Mouse (Mus musculus): ENCODE data around the gene Traf1. TPM values are rescaled to one million over a fixed set of nuclear protein-coding genes. Genes with fewer than 3 reads are reported as not detected.

The Traf1 gene
- polyA plus RNA-seq, 1 experiment from 2014 or later = 15.9 TPM

- no peak overlapping the region for H3K9ac ChIP-seq (ENCODE audit: low read depth, low read length)
- no peak overlapping the region for H3K27ac ChIP-seq (ENCODE audit: low read depth, low read length)
- 78% methylated on average over 8 of the region's 8 CpGs for WGBS
- peaks cover 16% of the 10 kb centered on the region for H3K4me1 ChIP-seq (ENCODE audit: control insufficient read depth, insufficient read depth, low read length)
- no peaks in the 10 kb centered on the region for H3K36me3 ChIP-seq (ENCODE audit: control insufficient read depth, insufficient read depth, low read length)
- H3K4me3 ChIP-seq (ENCODE audit: low read length) = no peak overlapping the region
- no peaks in the 10 kb centered on the region for H3K27me3 ChIP-seq (ENCODE audit: control insufficient read depth, insufficient read depth, low read length)
- no peak for ATAC-seq (ENCODE audit: low FRiP score, low TSS enrichment)
- no peaks in the 10 kb centered on the region for H3K9me3 ChIP-seq (ENCODE audit: control insufficient read depth, low read length)
- no peak overlapping the region for H3K4me2 ChIP-seq (replicated peaks; ENCODE audit: low read depth, low read length)
Measured at GRCm38 (mm10) chr2:34984885-34985284, 23.3 kb upstream of the Traf1 start.

GRCm38 (mm10) chr2:34982906-34983698 lies 21.5 kb upstream of the Traf1 start:
- Histone ChIP-seq H3K36me3 (ENCODE audit: control insufficient read depth, insufficient read depth, low read length) (no peaks in the 10 kb centered on the region), H3K27me3 (ENCODE audit: control insufficient read depth, insufficient read depth, low read length) (no peaks in the 10 kb centered on the region), H3K9me3 (ENCODE audit: control insufficient read depth, low read length) (no peaks in the 10 kb centered on the region), H3K4me1 (ENCODE audit: control insufficient read depth, insufficient read depth, low read length) (peaks cover 16% of the 10 kb centered on the region), H3K27ac (ENCODE audit: low read depth, low read length) (peak overlapping the region; percentile 76), H3K4me3 (ENCODE audit: low read length) (no peak overlapping the region), H3K9ac (ENCODE audit: low read depth, low read length) (no peak overlapping the region), H3K4me2 (replicated peaks; ENCODE audit: low read depth, low read length) (no peak overlapping the region)
- ATAC-seq (ENCODE audit: low FRiP score, low TSS enrichment) = peak; percentile 97
- 9% methylated on average over 11 of the region's 11 CpGs for WGBS

GRCm38 (mm10) chr2:34982096-34982724 lies 20.6 kb upstream of the Traf1 start:
- no peaks in the 10 kb centered on the region for H3K9me3 ChIP-seq (ENCODE audit: control insufficient read depth, low read length)
- H3K27ac ChIP-seq (ENCODE audit: low read depth, low read length) = peak overlapping the region; percentile 76
- ATAC-seq (ENCODE audit: low FRiP score, low TSS enrichment) = no peak
- WGBS = 49% methylated on average over 14 of the region's 14 CpGs
- no peak overlapping the region for H3K4me3 ChIP-seq (ENCODE audit: low read length)
- peaks cover 16% of the 10 kb centered on the region for H3K4me1 ChIP-seq (ENCODE audit: control insufficient read depth, insufficient read depth, low read length)
- H3K36me3 ChIP-seq (ENCODE audit: control insufficient read depth, insufficient read depth, low read length) = no peaks in the 10 kb centered on the region
- no peak overlapping the region for H3K4me2 ChIP-seq (replicated peaks; ENCODE audit: low read depth, low read length)
- no peak overlapping the region for H3K9ac ChIP-seq (ENCODE audit: low read depth, low read length)
- no peaks in the 10 kb centered on the region for H3K27me3 ChIP-seq (ENCODE audit: control insufficient read depth, insufficient read depth, low read length)

GRCm38 (mm10) chr2:34979459-34980011 lies 18.0 kb upstream of the Traf1 start:
- 80% methylated on average over 3 of the region's 3 CpGs for WGBS
- ATAC-seq (ENCODE audit: low FRiP score, low TSS enrichment) = no peak

GRCm38 (mm10) chr2:34978226-34978625 lies 16.7 kb upstream of the Traf1 start:
- Histone ChIP-seq H3K9ac (ENCODE audit: low read depth, low read length) (no peak overlapping the region), H3K27ac (ENCODE audit: low read depth, low read length) (no peak overlapping the region), H3K4me3 (ENCODE audit: low read length) (no peak overlapping the region), H3K9me3 (ENCODE audit: control insufficient read depth, low read length) (no peaks in the 10 kb centered on the region), H3K4me1 (ENCODE audit: control insufficient read depth, insufficient read depth, low read length) (peaks cover 9% of the 10 kb centered on the region; the same call in 1 of the 2 replicates), H3K36me3 (ENCODE audit: control insufficient read depth, insufficient read depth, low read length) (no peaks in the 10 kb centered on the region), H3K27me3 (ENCODE audit: control insufficient read depth, insufficient read depth, low read length) (no peaks in the 10 kb centered on the region), H3K4me2 (replicated peaks; ENCODE audit: low read depth, low read length) (no peak overlapping the region)
- 96% methylated on average over 2 of the region's 2 CpGs for WGBS
- ATAC-seq (ENCODE audit: low FRiP score, low TSS enrichment) = no peak

More at GRCm38 (mm10) chr2:34979459-34980011, 18.0 kb upstream of the Traf1 start:
- Histone ChIP-seq H3K36me3 (ENCODE audit: control insufficient read depth, insufficient read depth, low read length) (no peaks in the 10 kb centered on the region), H3K4me1 (ENCODE audit: control insufficient read depth, insufficient read depth, low read length) (peaks cover 16% of the 10 kb centered on the region), H3K9me3 (ENCODE audit: control insufficient read depth, low read length) (no peaks in the 10 kb centered on the region), H3K4me2 (replicated peaks; ENCODE audit: low read depth, low read length) (no peak overlapping the region), H3K9ac (ENCODE audit: low read depth, low read length) (no peak overlapping the region), H3K27me3 (ENCODE audit: control insufficient read depth, insufficient read depth, low read length) (no peaks in the 10 kb centered on the region), H3K4me3 (ENCODE audit: low read length) (no peak overlapping the region), H3K27ac (ENCODE audit: low read depth, low read length) (no peak overlapping the region)

- WGBS = 90% methylated on average over 8 of the region's 8 CpGs
- H3K27ac ChIP-seq (ENCODE audit: low read depth, low read length) = no peak overlapping the region
- no peaks in the 10 kb centered on the region for H3K9me3 ChIP-seq (ENCODE audit: control insufficient read depth, low read length)
- H3K9ac ChIP-seq (ENCODE audit: low read depth, low read length) = no peak overlapping the region
- H3K4me2 ChIP-seq (replicated peaks; ENCODE audit: low read depth, low read length) = no peak overlapping the region
- no peaks in the 10 kb centered on the region for H3K4me1 ChIP-seq (ENCODE audit: control insufficient read depth, insufficient read depth, low read length)
- no peak for ATAC-seq (ENCODE audit: low FRiP score, low TSS enrichment)
- H3K36me3 ChIP-seq (ENCODE audit: control insufficient read depth, insufficient read depth, low read length) = no peaks in the 10 kb centered on the region
- no peaks in the 10 kb centered on the region for H3K27me3 ChIP-seq (ENCODE audit: control insufficient read depth, insufficient read depth, low read length)
- H3K4me3 ChIP-seq (ENCODE audit: low read length) = no peak overlapping the region
Measured at GRCm38 (mm10) chr2:34976945-34977658, 15.5 kb upstream of the Traf1 start.

GRCm38 (mm10) chr2:34976447-34976846 lies 14.9 kb upstream of the Traf1 start:
- 89% methylated on average over 6 of the region's 6 CpGs for WGBS
- ATAC-seq (ENCODE audit: low FRiP score, low TSS enrichment) = no peak

GRCm38 (mm10) chr2:34973087-34973486 lies 11.5 kb upstream of the Traf1 start:
- Histone ChIP-seq H3K4me3 (ENCODE audit: low read length) (no peak overlapping the region), H3K9me3 (ENCODE audit: control insufficient read depth, low read length) (no peaks in the 10 kb centered on the region), H3K9ac (ENCODE audit: low read depth, low read length) (no peak overlapping the region), H3K4me1 (ENCODE audit: control insufficient read depth, insufficient read depth, low read length) (no peaks in the 10 kb centered on the region), H3K4me2 (replicated peaks; ENCODE audit: low read depth, low read length) (no peak overlapping the region), H3K36me3 (ENCODE audit: control insufficient read depth, insufficient read depth, low read length) (no peaks in the 10 kb centered on the region), H3K27ac (ENCODE audit: low read depth, low read length) (no peak overlapping the region), H3K27me3 (ENCODE audit: control insufficient read depth, insufficient read depth, low read length) (no peaks in the 10 kb centered on the region)
- WGBS = 62% methylated on average over 8 of the region's 8 CpGs
- ATAC-seq (ENCODE audit: low FRiP score, low TSS enrichment) = no peak

More at GRCm38 (mm10) chr2:34976447-34976846, 14.9 kb upstream of the Traf1 start:
- H3K27ac ChIP-seq (ENCODE audit: low read depth, low read length) = no peak overlapping the region
- H3K4me3 ChIP-seq (ENCODE audit: low read length) = no peak overlapping the region
- no peaks in the 10 kb centered on the region for H3K4me1 ChIP-seq (ENCODE audit: control insufficient read depth, insufficient read depth, low read length)
- H3K9ac ChIP-seq (ENCODE audit: low read depth, low read length) = no peak overlapping the region
- no peaks in the 10 kb centered on the region for H3K27me3 ChIP-seq (ENCODE audit: control insufficient read depth, insufficient read depth, low read length)
- no peaks in the 10 kb centered on the region for H3K9me3 ChIP-seq (ENCODE audit: control insufficient read depth, low read length)
- no peaks in the 10 kb centered on the region for H3K36me3 ChIP-seq (ENCODE audit: control insufficient read depth, insufficient read depth, low read length)
- no peak overlapping the region for H3K4me2 ChIP-seq (replicated peaks; ENCODE audit: low read depth, low read length)
